Mouse (Mus musculus): Measurements from ENCODE around the gene Hhatl. TPM values are rescaled to one million over a fixed set of nuclear protein-coding genes. Genes with fewer than 3 reads are reported as not detected.

Hhatl gene
- polyA plus RNA-seq, 1 experiment from 2014 or later = not detected

GRCm38 (mm10) chr9:121810081-121810821 is 17.9 kb upstream of the Hhatl start:
- Histone ChIP-seq H3K4me3 (ENCODE audit: low read depth, low read length) (no peak overlapping the region), H3K4me1 (ENCODE audit: control insufficient read depth, insufficient read depth, low read length) (peaks cover 14% of the 10 kb centered on the region), H3K9me3 (ENCODE audit: control insufficient read depth, low read length) (no peaks in the 10 kb centered on the region), H3K27me3 (ENCODE audit: control insufficient read depth, insufficient read depth, low read length) (no peaks in the 10 kb centered on the region; the same call in 1 of the 2 replicates), H3K4me2 (no peak overlapping the region), H3K9ac (ENCODE audit: low read length) (peak overlapping the region; percentile 47; the same call in 1 of the 2 replicates), H3K27ac (ENCODE audit: low read depth, low read length) (peak overlapping the region; percentile 44), H3K36me3 (ENCODE audit: control insufficient read depth, insufficient read depth, low read length) (no peaks in the 10 kb centered on the region)
- ATAC-seq (ENCODE audit: low FRiP score) = peak; percentile 81
- 16% methylated on average over 15 of the region's 15 CpGs for WGBS
- DNase-seq (ENCODE audit: low spot score, missing footprints) = peak; percentile 86

GRCm38 (mm10) chr9:121808511-121808910 is 16.2 kb upstream of the Hhatl start:
- no peak overlapping the region for H3K4me2 ChIP-seq
- H3K27me3 ChIP-seq (ENCODE audit: control insufficient read depth, insufficient read depth, low read length) = no peaks in the 10 kb centered on the region; the same call in 1 of the 2 replicates
- 46% methylated on average over 3 of the region's 3 CpGs for WGBS
- no peaks in the 10 kb centered on the region for H3K36me3 ChIP-seq (ENCODE audit: control insufficient read depth, insufficient read depth, low read length)
- no peaks in the 10 kb centered on the region for H3K9me3 ChIP-seq (ENCODE audit: control insufficient read depth, low read length)
- no peak overlapping the region for H3K4me3 ChIP-seq (ENCODE audit: low read depth, low read length)
- H3K4me1 ChIP-seq (ENCODE audit: control insufficient read depth, insufficient read depth, low read length) = peaks cover 14% of the 10 kb centered on the region
- ATAC-seq (ENCODE audit: low FRiP score) (no peak), DNase-seq (ENCODE audit: low spot score, missing footprints) (no peak)
- H3K27ac ChIP-seq (ENCODE audit: low read depth, low read length) = no peak overlapping the region
- H3K9ac ChIP-seq (ENCODE audit: low read length) = no peak overlapping the region; the same call in 1 of the 2 replicates

- no peak overlapping the region for H3K27ac ChIP-seq (ENCODE audit: low read depth, low read length)
- H3K9ac ChIP-seq (ENCODE audit: low read length) = no peak overlapping the region
- DNase-seq (ENCODE audit: low spot score, missing footprints) = no peak
- H3K4me1 ChIP-seq (ENCODE audit: control insufficient read depth, insufficient read depth, low read length) = peaks cover 14% of the 10 kb centered on the region
- WGBS = 77% methylated on average over 7 of the region's 7 CpGs
- H3K4me3 ChIP-seq (ENCODE audit: low read depth, low read length) = no peak overlapping the region
- H3K27me3 ChIP-seq (ENCODE audit: control insufficient read depth, insufficient read depth, low read length) = no peaks in the 10 kb centered on the region
- no peaks in the 10 kb centered on the region for H3K9me3 ChIP-seq (ENCODE audit: control insufficient read depth, low read length)
- no peak overlapping the region for H3K4me2 ChIP-seq
- H3K36me3 ChIP-seq (ENCODE audit: control insufficient read depth, insufficient read depth, low read length) = no peaks in the 10 kb centered on the region
- no peak for ATAC-seq (ENCODE audit: low FRiP score)
These were observed 15.6 kb upstream of the Hhatl start for GRCm38 (mm10) chr9:121807947-121808346.

- Histone ChIP-seq H3K4me2 (no peak overlapping the region), H3K27me3 (ENCODE audit: control insufficient read depth, insufficient read depth, low read length) (no peaks in the 10 kb centered on the region), H3K9ac (ENCODE audit: low read length) (no peak overlapping the region), H3K36me3 (ENCODE audit: control insufficient read depth, insufficient read depth, low read length) (no peaks in the 10 kb centered on the region), H3K27ac (ENCODE audit: low read depth, low read length) (no peak overlapping the region), H3K4me1 (ENCODE audit: control insufficient read depth, insufficient read depth, low read length) (peaks cover 14% of the 10 kb centered on the region), H3K4me3 (ENCODE audit: low read depth, low read length) (no peak overlapping the region), H3K9me3 (ENCODE audit: control insufficient read depth, low read length) (no peaks in the 10 kb centered on the region)
- ATAC-seq (ENCODE audit: low FRiP score) (no peak), DNase-seq (ENCODE audit: low spot score, missing footprints) (peak; percentile 67)
- 69% methylated on average over 1 of the region's 1 CpGs for WGBS
These were observed 15.2 kb upstream of the Hhatl start for GRCm38 (mm10) chr9:121807546-121807945.

- ATAC-seq (ENCODE audit: low FRiP score) = no peak
- no peaks in the 10 kb centered on the region for H3K9me3 ChIP-seq (ENCODE audit: control insufficient read depth, low read length)
- DNase-seq (ENCODE audit: low spot score, missing footprints) = peak; percentile 26
- 81% methylated on average over 7 of the region's 7 CpGs for WGBS
- H3K36me3 ChIP-seq (ENCODE audit: control insufficient read depth, insufficient read depth, low read length) = no peaks in the 10 kb centered on the region
- no peak overlapping the region for H3K4me2 ChIP-seq
- no peaks in the 10 kb centered on the region for H3K27me3 ChIP-seq (ENCODE audit: control insufficient read depth, insufficient read depth, low read length)
- H3K4me3 ChIP-seq (ENCODE audit: low read depth, low read length) = no peak overlapping the region
- no peak overlapping the region for H3K27ac ChIP-seq (ENCODE audit: low read depth, low read length)
- H3K9ac ChIP-seq (ENCODE audit: low read length) = no peak overlapping the region
- H3K4me1 ChIP-seq (ENCODE audit: control insufficient read depth, insufficient read depth, low read length) = no peaks in the 10 kb centered on the region
These were observed 10.4 kb upstream of the Hhatl start for GRCm38 (mm10) chr9:121802747-121803146.

GRCm38 (mm10) chr9:121798887-121799520 is 6.7 kb upstream of the Hhatl start:
- H3K4me1 ChIP-seq (ENCODE audit: control insufficient read depth, insufficient read depth, low read length) = no peaks in the 10 kb centered on the region
- DNase-seq (ENCODE audit: low spot score, missing footprints) (peak; percentile 31), ATAC-seq (ENCODE audit: low FRiP score) (0 out of 2 replicates have a peak, but pooled peaks have one; percentile 11)
- H3K27me3 ChIP-seq (ENCODE audit: control insufficient read depth, insufficient read depth, low read length) = no peaks in the 10 kb centered on the region
- H3K4me2 ChIP-seq = no peak overlapping the region
- no peaks in the 10 kb centered on the region for H3K9me3 ChIP-seq (ENCODE audit: control insufficient read depth, low read length)
- 37% methylated on average over 6 of the region's 6 CpGs for WGBS
- no peak overlapping the region for H3K9ac ChIP-seq (ENCODE audit: low read length)
- no peaks in the 10 kb centered on the region for H3K36me3 ChIP-seq (ENCODE audit: control insufficient read depth, insufficient read depth, low read length)
- no peak overlapping the region for H3K4me3 ChIP-seq (ENCODE audit: low read depth, low read length)
- no peak overlapping the region for H3K27ac ChIP-seq (ENCODE audit: low read depth, low read length)

- Histone ChIP-seq H3K4me1 (ENCODE audit: control insufficient read depth, insufficient read depth, low read length) (no peaks in the 10 kb centered on the region), H3K9me3 (ENCODE audit: control insufficient read depth, low read length) (no peaks in the 10 kb centered on the region), H3K36me3 (ENCODE audit: control insufficient read depth, insufficient read depth, low read length) (no peaks in the 10 kb centered on the region), H3K9ac (ENCODE audit: low read length) (no peak overlapping the region), H3K27ac (ENCODE audit: low read depth, low read length) (no peak overlapping the region), H3K4me3 (ENCODE audit: low read depth, low read length) (no peak overlapping the region), H3K4me2 (no peak overlapping the region), H3K27me3 (ENCODE audit: control insufficient read depth, insufficient read depth, low read length) (no peaks in the 10 kb centered on the region)
- ATAC-seq (ENCODE audit: low FRiP score) (no peak), DNase-seq (ENCODE audit: low spot score, missing footprints) (no peak)
- WGBS = 28% methylated on average over 8 of the region's 12 CpGs
These were observed 5.4 kb upstream of the Hhatl start for GRCm38 (mm10) chr9:121797722-121798121.

- Histone ChIP-seq H3K9me3 (ENCODE audit: control insufficient read depth, low read length) (no peaks in the 10 kb centered on the region), H3K4me2 (no peak overlapping the region), H3K4me1 (ENCODE audit: control insufficient read depth, insufficient read depth, low read length) (no peaks in the 10 kb centered on the region), H3K36me3 (ENCODE audit: control insufficient read depth, insufficient read depth, low read length) (no peaks in the 10 kb centered on the region), H3K27me3 (ENCODE audit: control insufficient read depth, insufficient read depth, low read length) (no peaks in the 10 kb centered on the region), H3K27ac (ENCODE audit: low read depth, low read length) (no peak overlapping the region), H3K4me3 (ENCODE audit: low read depth, low read length) (no peak overlapping the region), H3K9ac (ENCODE audit: low read length) (no peak overlapping the region)
- ATAC-seq (ENCODE audit: low FRiP score) (no peak), DNase-seq (ENCODE audit: low spot score, missing footprints) (no peak)
- 75% methylated on average over 1 of the region's 1 CpGs for WGBS
These were observed 2.7 kb upstream of the Hhatl start for GRCm38 (mm10) chr9:121794972-121795539.

GRCm38 (mm10) chr9:121791206-121791605 is 1.1 kb downstream of the Hhatl start:
- Histone ChIP-seq H3K36me3 (ENCODE audit: control insufficient read depth, insufficient read depth, low read length) (no peaks in the 10 kb centered on the region), H3K4me2 (no peak overlapping the region), H3K4me1 (ENCODE audit: control insufficient read depth, insufficient read depth, low read length) (no peaks in the 10 kb centered on the region), H3K27me3 (ENCODE audit: control insufficient read depth, insufficient read depth, low read length) (no peaks in the 10 kb centered on the region), H3K9ac (ENCODE audit: low read length) (no peak overlapping the region), H3K4me3 (ENCODE audit: low read depth, low read length) (no peak overlapping the region), H3K9me3 (ENCODE audit: control insufficient read depth, low read length) (no peaks in the 10 kb centered on the region), H3K27ac (ENCODE audit: low read depth, low read length) (no peak overlapping the region)
- DNase-seq (ENCODE audit: low spot score, missing footprints) (peak; percentile 89), ATAC-seq (ENCODE audit: low FRiP score) (0 out of 2 replicates have a peak, but pooled peaks have one; percentile 14)
- 25% methylated on average over 5 of the region's 5 CpGs for WGBS

Data from midbrain, embryonic 11.5 days (tissue).